Mouse (Mus musculus): Measurements from ENCODE around the gene March9.
"Not testable (repeated sequence)": the region's sequence is repeated elsewhere in the genome, so short reads cannot be mapped to it uniquely, and the experiment has no call there.

Gene March9

GRCm38 (mm10) chr10:127063239-127063872 lies 3.4 kb upstream of the March9 start, which contains the start of gene Cdk4:
Gene Cdk4 (plus strand): TSS chr10:127063534.
- DNase-seq (ENCODE audit: low spot score in 2 of 2), result peak; percentile 97 to 98

- DNase-seq (ENCODE audit: low spot score in 2 of 2), result no peak
Measured at GRCm38 (mm10) chr10:127062503-127062902, 2.5 kb upstream of the March9 start.

DNA sequence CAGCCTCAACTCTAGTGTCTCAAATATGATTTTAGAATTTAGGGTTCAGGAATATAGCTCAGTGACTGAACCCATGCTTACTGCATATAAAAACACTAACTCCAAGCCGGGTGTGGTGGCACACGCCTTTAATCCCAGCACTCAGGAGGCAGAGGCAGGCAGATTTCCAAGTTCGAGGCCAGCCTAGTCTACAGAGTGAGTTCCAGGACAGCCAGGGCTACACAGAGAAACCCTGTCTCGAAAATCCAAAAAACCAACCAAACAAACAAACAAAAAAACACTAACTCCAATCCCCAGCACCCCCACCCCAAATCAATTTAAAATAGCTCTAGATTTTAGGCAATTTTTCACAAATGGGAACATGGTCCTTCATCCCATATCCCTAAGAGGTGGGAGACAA lies 2.1 kb upstream of the March9 start:
- DNase-seq (ENCODE audit: low spot score in 2 of 2), result not testable (repeated sequence)

DNA sequence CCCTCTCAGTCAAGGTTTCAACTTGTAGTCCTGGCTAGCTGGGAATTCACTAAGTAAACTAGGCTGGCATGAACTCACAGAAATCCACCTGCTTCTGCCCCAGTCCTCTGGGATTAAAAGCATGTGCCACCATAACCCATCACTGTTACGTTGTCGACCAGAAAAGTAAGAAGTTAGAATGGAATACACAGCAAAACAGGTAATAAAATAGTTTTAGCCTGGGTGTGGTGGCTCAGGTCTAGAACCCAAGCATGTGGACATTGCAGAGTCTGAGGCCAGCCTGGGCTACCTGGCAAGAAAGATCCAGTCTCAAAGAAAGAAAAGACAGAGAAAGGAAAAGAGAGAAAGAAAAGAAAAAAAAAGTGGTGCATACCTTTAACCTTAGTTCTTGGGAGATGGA lies 1.5 kb upstream of the March9 start:
- DNase-seq (ENCODE audit: low spot score in 2 of 2), result no peak

- no peak for DNase-seq (ENCODE audit: low spot score in 2 of 2)
Measured at GRCm38 (mm10) chr10:127061085-127061484, 1.1 kb upstream of the March9 start.

GRCm38 (mm10) chr10:127059174-127059967 lies 613 bp downstream of the March9 start:
- no peak for DNase-seq (ENCODE audit: low spot score in 2 of 2)

GRCm38 (mm10) chr10:127058708-127059107 lies 1.3 kb downstream of the March9 start:
- DNase-seq (ENCODE audit: low spot score in 2 of 2), result no peak

- DNase-seq (ENCODE audit: low spot score in 2 of 2), result peak in 1 of 2 experiments; percentile 73
Measured at GRCm38 (mm10) chr10:127058161-127058560, 1.8 kb downstream of the March9 start.

DNA sequence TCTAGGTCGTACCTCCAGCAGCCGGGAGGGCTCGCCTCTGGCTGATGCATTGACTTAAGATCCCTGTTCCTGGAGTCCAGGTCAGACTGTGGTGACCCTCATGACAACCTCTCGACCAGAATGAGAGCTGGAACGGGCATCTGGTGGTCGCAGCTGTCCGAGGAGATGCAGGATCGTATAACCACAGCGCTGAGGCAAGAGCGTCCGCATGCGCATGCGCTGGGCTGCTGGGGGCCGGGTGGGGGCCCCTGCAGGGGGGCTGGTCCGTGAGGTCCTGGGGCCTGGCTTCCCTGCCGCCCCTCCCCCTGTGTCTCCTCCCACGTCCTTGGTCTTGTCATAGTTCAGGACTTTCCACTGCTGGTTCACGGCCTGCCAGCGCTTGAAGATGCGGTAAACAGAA lies 3.5 kb downstream of the March9 start:
- DNase-seq (ENCODE audit: low spot score in 2 of 2), result no peak

DNA sequence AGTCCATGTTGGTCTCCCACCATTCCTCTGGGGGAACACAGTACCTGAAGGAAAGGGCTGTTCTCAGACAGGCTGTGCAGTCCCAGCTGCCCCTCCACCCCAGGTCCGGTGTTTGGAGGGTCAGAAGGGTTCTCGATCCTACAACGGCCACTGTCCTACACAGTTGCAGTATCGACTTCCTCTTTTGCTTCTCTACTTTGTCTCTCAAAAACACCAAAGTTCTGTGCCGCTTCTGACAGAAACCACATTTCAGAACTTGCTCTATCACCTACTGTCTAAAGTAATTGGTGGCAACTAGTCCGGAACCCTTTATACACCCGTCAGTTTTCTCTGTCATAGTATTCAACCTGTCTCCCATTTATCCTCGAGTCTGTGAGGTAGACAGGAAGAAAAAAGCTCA lies 4.6 kb downstream of the March9 start:
- no peak for DNase-seq (ENCODE audit: low spot score in 2 of 2)

GRCm38 (mm10) chr10:127054646-127055045 lies 5.3 kb downstream of the March9 start:
- no peak for DNase-seq (ENCODE audit: low spot score in 2 of 2)

GRCm38 (mm10) chr10:127050119-127050474 lies 9.9 kb downstream of the March9 start:
- DNase-seq (ENCODE audit: low spot score in 2 of 2), result no peak

GRCm38 (mm10) chr10:127049395-127050118 lies 10.4 kb downstream of the March9 start:
- DNase-seq (ENCODE audit: low spot score in 2 of 2), result no peak

DNA sequence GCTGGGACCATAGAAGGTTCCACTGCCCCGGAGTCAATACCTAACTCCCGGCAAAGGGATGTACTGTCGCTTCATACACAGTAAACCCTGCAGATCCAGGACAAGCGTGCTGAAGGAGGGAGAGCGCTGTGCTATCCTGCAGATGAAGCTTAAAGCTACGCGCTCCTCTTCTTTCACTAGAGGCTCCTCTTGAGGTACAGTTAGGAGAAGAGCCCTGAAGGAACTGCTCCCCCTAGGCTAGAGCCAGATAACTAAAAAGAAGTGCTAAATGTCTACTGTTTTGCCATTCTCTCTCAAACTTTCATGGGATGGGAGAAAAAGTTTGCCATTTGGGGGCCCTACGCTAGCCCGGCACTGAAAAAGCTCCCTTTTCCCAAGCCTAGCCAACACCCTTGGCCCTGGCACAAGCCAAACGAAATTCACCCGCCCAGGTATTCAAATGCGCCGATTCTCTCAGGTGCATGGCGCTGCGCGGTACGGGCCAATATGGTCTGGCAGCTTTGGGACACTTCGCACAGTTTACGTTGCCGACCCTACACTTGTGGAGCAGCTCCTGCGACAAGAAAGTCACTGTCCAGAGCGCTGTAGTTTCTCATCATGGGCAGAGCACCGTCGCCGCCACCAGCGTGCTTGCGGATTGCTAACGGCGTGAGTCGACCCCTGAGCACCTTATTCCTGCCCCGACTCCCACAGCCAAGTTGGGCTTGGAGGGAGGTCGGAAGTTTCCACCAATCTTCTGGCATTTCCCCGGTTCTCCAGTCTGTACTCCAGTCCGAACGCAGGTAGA lies 11.2 kb downstream of the March9 start:
- DNase-seq (ENCODE audit: low spot score in 2 of 2), result no peak

GRCm38 (mm10) chr10:127047954-127048353 lies 12.0 kb downstream of the March9 start, which contains the start of gene Cyp27b1:
Gene Cyp27b1 (plus strand): TSS chr10:127048250.
- no peak for DNase-seq (ENCODE audit: low spot score in 2 of 2)

DNA sequence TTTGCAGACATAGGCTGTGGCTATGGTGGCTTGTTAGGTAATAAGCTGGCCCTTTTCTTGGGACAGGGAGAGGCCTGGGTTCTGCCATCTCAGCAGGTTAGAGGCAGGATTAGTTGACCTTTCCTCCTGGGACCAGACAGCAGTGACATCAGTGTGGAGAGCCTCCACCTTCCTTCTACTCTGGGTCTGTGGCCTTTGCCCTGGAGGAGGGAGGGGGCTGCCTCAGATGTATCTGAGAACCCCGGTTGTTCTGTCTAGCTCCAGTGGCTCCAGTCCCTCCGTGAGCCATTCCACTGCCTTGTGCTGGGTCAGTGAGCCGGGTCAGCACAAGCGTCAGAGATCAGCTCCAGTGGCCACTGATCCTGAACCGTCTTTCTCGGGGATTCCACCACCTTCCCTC lies 16.8 kb downstream of the March9 start:
- DNase-seq (ENCODE audit: low spot score in 2 of 2), result no peak

DNA sequence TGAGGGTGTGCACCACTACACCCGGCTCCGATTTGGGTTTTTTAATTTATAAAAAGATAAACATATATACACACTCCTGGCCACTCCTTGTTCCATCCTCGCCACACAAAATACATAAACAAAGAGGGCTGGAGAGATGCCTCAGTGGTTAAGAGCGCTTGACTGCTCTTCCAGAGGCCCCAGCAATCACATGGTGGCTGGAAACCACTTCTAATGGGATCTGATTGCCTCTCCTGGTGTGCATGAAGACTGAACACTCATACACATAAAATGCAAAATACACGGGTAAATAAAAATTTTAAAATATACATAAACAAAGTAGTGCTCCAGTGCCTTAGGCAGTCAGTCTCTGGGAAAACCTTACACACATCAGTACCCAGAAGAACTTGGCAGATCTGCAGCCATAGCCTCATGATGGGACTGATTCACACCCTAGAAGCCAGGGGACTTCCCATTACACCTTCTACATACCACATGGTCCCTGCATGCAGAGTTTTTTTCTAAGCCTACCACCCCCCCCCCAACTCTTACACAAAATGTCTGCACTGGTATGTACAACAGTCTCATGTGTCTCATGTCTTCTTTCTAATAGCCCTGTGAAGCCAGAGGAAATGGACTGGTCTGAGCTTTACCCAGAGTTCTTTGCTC lies 17.4 kb downstream of the March9 start:
- no peak for DNase-seq (ENCODE audit: low spot score in 2 of 2)

- DNase-seq (ENCODE audit: low spot score in 2 of 2), result peak; percentile 62 to 89
Measured at GRCm38 (mm10) chr10:127041774-127042338, 18.1 kb downstream of the March9 start.

- DNase-seq (ENCODE audit: low spot score in 2 of 2), result no peak
Measured at GRCm38 (mm10) chr10:127041274-127041766, 18.7 kb downstream of the March9 start, which contains the start of the genes Mettl1 and Eef1akmt3. Gene Mettl1 (plus strand): TSS chr10:127041414. Gene Eef1akmt3 (minus strand): TSS chr10:127041513.

- DNase-seq (ENCODE audit: low spot score in 2 of 2), result peak in 1 of 2 experiments; percentile 50
Measured at GRCm38 (mm10) chr10:127040569-127041214, 19.3 kb downstream of the March9 start.
